Mouse (Mus musculus): ENCODE measurements around the gene Abcc10.

Abcc10 gene

GRCm38 (mm10) chr17:46327906-46328534, at the start of gene Abcc10:
Abcc10 (minus strand) TSS chr17:46328352.
- peak; percentile 95 to 97 for DNase-seq (ENCODE audit: low spot score in 2 of 2)

DNA sequence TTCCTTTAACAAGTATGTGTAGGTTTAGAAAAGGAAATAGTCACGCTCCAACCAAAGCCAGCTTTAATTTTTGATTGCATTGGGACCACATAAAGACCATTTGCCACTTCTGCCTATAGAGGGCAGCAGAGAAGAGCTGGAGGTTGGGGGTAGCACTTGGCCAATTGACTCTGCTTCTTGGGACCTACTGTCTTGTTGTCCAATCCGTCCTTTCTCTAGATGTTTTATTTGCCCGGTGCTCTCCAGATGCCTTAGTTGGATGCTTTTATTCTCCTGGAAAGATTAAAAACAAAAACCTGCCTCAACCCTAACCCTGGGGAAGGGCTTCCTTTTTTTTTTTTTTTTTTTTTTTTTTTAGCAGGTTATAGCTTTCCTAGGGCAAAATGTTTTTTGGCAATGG, 43.6 kb upstream of the Abcc10 start:
- DNase-seq (ENCODE audit: low spot score in 2 of 2) = peak in 1 of 2 experiments; percentile 8

GRCm38 (mm10) chr17:46351026-46351700, 23.0 kb upstream of the Abcc10 start:
- DNase-seq (ENCODE audit: low spot score in 2 of 2) = no peak

GRCm38 (mm10) chr17:46341208-46341607, 13.1 kb upstream of the Abcc10 start:
- DNase-seq (ENCODE audit: low spot score in 2 of 2) = no peak

GRCm38 (mm10) chr17:46336475-46336874, 8.3 kb upstream of the Abcc10 start:
- DNase-seq (ENCODE audit: low spot score in 2 of 2) = no peak

GRCm38 (mm10) chr17:46328723-46329122, 571 bp upstream of the Abcc10 start:
- DNase-seq (ENCODE audit: low spot score in 2 of 2) = no peak

- DNase-seq (ENCODE audit: low spot score in 2 of 2) = no peak
These were observed 693 bp downstream of the Abcc10 start for GRCm38 (mm10) chr17:46327413-46327905.

DNA sequence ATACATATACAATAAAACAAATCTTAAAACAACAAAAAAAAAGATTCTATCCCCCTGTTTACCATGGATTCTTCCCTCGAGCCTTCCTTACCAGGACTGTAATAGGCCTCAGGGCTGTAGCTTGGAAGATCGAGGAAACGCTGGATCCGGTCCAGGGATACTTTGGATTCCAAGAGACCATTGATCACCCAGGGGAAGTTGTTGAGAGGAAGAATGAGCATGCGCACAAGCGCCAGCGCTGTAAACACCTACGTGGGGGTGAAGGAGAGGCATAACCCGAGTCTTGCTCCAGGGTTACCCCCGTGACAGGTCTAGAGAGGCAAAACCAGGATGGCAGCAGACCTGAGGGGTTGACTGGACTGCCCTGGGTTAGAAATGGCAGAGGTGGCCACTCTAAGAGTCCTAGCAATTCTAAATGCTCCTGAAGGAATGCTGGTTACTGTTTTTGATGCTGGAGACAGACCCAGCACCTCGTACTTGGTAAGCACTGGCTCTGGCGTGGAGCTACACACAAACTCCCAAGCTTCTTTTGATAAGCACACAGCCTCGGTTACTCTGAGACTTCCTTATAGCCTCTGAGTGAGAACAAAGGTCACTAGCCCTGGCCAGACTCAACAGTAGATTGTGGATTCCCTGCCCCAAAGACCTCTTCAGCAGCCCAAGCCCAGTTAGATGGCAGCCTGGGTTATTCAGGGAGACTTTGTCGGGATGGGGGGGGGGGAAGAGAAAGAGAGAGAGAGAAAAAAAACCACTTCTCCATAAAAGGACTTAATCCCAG, 5.9 kb downstream of the Abcc10 start:
- DNase-seq (ENCODE audit: low spot score in 2 of 2) = no peak

GRCm38 (mm10) chr17:46320492-46320891, 7.7 kb downstream of the Abcc10 start:
- no peak for DNase-seq (ENCODE audit: low spot score in 2 of 2)

DNA sequence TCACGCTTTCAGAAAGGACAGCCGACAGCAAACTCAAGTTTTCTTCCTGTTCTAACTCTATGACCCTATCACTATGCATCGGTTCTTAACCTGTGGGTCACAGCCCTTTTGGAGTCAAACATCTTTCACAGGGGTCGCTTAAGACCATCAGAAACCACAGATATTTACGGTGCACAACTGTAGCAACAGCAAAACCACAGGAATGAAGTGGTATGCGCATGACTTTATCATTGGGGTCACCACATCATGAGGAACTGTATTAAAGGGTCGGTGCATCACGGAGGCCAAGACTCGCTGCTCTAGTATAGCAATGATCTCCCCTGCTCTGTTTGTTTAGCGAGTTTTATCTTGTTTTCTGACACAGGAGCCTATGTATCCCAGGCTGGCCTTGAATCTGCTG, 12.3 kb downstream of the Abcc10 start:
- DNase-seq (ENCODE audit: low spot score in 2 of 2) = no peak

- DNase-seq (ENCODE audit: low spot score in 2 of 2) = no peak
These were observed 14.9 kb downstream of the Abcc10 start for GRCm38 (mm10) chr17:46313135-46313715.

DNA sequence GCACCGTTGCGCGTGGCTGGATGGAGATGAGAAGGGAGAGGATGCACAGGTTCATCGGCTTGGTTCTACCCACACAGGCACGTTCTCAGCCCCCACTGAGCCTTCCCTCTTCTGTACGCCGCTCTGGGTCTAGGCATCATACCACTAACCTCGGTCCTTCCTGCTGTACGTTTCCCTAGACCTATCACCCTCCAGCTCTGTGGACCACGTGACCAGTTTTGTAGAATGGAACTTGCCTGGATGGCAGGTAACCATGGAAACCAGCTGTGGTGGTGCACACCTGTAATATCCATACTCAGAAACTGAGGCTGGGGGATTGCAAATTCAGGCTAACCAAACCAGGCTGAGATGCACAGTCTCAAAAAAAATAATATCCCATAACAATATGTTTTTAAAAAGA, 17.6 kb downstream of the Abcc10 start:
- DNase-seq (ENCODE audit: low spot score in 2 of 2) = no peak

- no peak for DNase-seq (ENCODE audit: low spot score in 2 of 2)
These were observed 18.3 kb downstream of the Abcc10 start for GRCm38 (mm10) chr17:46309835-46310234.

DNA sequence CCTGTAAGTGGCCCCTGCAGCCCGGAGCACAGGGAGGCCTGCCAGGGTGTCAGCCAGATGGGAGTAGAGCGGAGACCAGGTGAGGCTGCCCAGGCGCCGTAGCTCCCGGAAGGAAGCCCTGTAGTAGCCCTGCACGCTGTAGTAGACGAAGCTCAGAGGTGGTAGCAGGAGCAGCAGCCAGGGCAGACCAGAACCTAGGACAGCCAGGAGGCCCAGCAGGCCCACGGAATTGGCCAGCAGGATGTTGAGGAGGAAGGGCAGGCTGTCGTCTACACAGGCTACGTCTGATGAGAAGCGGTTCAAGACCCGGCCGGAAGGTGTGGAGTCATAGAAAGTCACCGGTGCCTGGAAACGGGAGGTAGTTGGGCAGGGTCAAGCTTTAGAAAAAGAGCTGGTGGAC, 21.2 kb downstream of the Abcc10 start:
- DNase-seq (ENCODE audit: low spot score in 2 of 2) = no peak

GRCm38 (mm10) chr17:46304184-46304583, 24.0 kb downstream of the Abcc10 start:
- DNase-seq (ENCODE audit: low spot score in 2 of 2) = no peak

DNA sequence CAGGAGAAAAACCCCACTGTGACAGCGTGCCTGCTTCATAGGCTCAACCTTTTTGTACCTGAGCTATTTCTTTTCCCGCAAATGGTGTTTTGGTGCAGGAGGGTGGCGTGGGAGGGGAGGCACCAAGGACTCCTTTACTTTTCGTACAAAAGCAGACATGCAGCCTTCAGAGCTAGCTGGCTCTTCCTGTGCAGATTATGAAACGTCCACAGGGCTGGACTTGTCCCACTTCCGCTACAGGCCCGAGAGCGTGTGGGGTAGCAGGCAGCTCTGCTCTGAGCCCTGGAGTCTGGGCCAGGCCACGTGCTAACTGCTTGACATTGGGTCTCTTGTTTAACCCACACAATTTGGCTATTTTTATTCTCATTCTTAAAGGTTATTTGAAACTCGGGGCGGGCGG, 26.3 kb downstream of the Abcc10 start:
- DNase-seq (ENCODE audit: low spot score in 2 of 2) = peak in 1 of 2 experiments; percentile 45

DNA sequence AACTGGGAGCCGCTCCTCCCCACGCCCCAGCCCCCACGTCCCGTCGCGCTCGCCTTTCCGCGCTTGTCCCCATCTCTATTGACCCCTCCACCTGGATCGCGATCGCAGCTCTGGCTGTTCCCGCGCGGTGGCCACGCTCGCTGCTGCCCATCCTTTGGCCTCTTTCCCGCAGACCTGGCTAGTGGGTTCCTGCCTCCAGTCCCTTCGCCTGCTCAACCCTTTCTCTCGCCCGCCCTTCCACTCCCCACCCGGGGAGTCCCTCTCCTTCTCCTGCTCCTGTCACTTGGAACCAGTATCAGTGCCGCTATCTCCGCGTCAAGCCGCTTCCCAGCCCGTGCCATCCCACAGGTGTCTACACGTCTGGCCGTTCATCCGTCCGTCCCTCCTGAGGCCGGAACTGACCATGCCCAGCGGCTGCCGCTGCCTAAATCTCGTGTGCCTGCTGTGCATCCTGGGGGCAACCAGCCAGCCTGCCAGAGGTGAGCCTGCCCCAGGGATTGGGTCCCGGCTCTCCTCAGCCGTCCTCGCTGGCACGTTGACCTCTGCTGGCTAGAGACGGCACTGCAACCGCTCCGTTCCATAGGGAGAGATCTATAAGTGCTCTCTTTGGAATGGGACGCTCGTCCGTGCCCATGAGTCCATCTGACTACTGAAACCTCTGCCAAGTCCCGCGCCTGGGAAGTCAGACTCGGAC, 29.8 kb downstream of the Abcc10 start:
- peak; percentile 58 to 92 for DNase-seq (ENCODE audit: low spot score in 2 of 2)

- DNase-seq (ENCODE audit: low spot score in 2 of 2) = no peak
These were observed 30.6 kb downstream of the Abcc10 start, which contains the start of gene Dlk2 for GRCm38 (mm10) chr17:46297364-46298219. Dlk2 (plus strand) TSS chr17:46297421.

GRCm38 (mm10) chr17:46297028-46297363, 31.2 kb downstream of the Abcc10 start:
- DNase-seq (ENCODE audit: low spot score in 2 of 2) = no peak

DNA sequence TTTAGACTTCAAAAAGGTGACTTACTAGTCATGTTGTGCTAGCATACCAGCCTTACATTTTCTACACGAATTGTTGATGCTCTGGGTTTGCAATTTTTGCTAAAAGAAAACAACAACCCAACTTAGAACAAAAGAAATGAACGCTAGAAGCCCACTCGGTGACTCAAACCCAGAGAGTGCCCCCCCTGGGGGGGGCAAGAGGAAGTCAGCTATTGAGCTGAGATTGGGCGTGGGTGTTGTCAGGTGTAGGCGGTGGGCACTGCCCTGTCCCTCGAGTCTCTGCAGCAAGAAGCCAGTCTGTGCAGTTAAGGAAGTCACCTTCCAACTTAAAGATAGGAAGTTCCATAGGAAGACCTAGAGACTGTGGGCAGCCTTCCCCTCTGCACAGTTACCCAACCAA, 31.6 kb downstream of the Abcc10 start:
- no peak for DNase-seq (ENCODE audit: low spot score in 2 of 2)

DNA sequence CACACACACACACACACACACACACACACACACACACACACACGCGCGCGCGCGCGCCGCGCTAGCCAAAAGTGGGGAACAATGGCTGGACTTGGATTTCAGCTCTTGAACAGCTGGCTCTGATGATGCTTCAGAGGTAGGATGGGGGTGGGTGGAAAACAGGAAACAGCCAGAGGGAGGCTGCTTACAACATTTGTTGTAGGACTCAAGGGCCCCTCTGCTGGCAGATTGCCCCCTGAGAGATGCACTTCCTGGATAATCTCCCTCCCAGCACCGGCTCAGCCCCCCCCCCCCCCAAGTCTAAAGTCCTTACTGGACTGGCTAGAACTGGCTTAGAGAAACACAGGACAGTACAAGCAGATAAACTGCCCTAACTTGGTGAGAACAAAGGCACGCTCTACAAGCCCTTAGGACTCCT, 40.5 kb downstream of the Abcc10 start:
- no peak for DNase-seq (ENCODE audit: low spot score in 2 of 2)

Measured in urinary bladder, adult 18-20 months (tissue).